Mouse (Mus musculus): ENCODE data around the gene Scn9a.

DNA sequence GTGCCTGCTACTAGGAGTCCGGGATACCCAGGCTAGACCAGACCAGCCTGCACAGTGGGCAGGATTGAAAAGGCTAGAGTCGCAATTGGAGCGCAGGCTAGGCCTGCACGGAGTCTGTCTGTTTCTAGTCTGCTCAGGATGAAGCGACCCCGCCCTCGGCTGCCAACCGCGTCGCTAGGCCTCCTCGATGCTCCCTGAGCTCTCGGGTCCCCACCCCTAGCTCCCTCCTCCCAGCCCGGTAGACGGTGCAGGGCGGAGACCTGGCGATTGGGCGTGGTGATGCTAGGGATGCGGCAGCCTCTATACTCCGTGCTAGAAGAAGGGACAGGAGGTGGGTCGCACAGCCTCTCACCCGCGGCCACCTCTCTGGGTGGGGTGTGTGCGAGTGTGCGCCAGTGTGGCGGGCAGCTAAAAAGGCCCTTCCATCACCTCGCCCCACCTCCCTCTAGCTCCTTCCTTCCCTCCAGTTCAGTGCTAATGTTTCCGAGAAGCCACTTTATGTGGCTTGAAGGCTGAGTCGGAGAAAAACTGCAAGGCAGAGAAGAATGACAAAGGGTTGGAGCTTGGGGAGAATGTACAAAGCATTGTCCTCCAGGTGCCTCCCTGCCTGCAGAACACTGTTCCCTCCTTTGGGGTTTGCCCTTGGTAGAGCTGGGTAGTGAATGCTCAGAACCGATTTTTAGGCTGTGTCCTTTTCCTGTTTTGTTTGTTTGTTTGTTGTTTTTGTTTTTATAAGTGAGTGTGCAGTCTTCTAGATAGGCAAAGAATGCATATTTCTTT is at the start of gene Scn9a:
- TF ChIP-seq ZNF384 (IDR thresholded peaks at IDR 0.05; ENCODE audit: low read depth, low read length): no peak; the same call in 1 of the 2 replicates
- TF ChIP-seq ZC3H11A (IDR thresholded peaks at IDR 0.05; ENCODE audit: borderline replicate concordance, low read depth, low read length): no peak

Measured in ES-E14 (cell line).